Mouse (Mus musculus): ENCODE results near the gene Rabgef1.
A peak's percentile ranks its signal among the peaks of the same experiment; 100 is the strongest.

- no peak for TF ChIP-seq CTCF (IDR thresholded peaks at IDR 0.05; ENCODE audit: extremely low read depth, insufficient read depth, insufficient read length, insufficient replicate concordance)
- peak; percentile 71 for TF ChIP-seq POLR2A (IDR thresholded peaks at IDR 0.05; ENCODE audit: low read depth, low read length)
These were observed 50.8 kb downstream of the Rabgef1 start for GRCm38 (mm10) chr5:130222146-130223004.
